Mouse (Mus musculus) ES-E14 (cell line): ENCODE data around the gene Rdh5.

Source experiments
- CHD2 ChIP-seq: IDR thresholded peaks from 2 replicates; pipeline ENCODE4 v1.6.1; 2014; ENCODE audit warnings: mild to moderate bottlenecking, low read depth, low read length, inconsistent platforms
- MAFK ChIP-seq: IDR thresholded peaks from 2 replicates; pipeline ENCODE4 v1.6.1; 2014; ENCODE audit warnings: mild to moderate bottlenecking, low read depth, low read length, inconsistent platforms; ENCODE audit not compliant: insufficient read depth
- ZC3H11A ChIP-seq: IDR thresholded peaks from 2 replicates; pipeline ENCODE4 v1.6.1; 2012; ENCODE audit warnings: low read depth, mild to moderate bottlenecking, inconsistent platforms, low read length, borderline replicate concordance

DNA sequence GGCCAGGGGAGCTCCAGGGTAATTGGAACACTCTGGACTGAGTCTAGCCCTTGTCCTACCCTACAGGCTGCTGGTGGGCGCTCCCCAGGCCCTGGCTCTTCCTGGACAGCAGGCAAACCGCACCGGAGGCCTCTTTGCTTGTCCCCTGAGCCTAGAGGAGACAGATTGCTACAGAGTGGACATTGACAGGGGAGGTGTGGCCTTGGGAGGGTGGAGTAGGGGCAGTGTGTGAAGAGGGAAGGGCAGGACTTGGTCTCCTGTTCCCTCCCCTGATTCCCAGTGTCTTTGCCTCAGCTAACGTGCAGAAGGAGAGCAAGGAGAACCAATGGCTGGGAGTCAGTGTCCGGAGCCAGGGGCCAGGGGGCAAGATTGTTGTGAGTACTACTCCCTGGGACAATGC lies 16.3 kb upstream of the Rdh5 start:
- TF ChIP-seq ZC3H11A (no peak), CHD2 (no peak), MAFK (no peak)
